Mouse (Mus musculus) lung, postnatal 0 days (tissue): ENCODE measurements around the gene Igfbp4.

Source experiments
- CTCF ChIP-seq: IDR thresholded peaks from 2 replicates; pipeline ENCODE4 v1.5.1; 2016; ENCODE audit warnings: antibody characterized with exemption, mild to moderate bottlenecking
- EP300 ChIP-seq: IDR thresholded peaks from 2 replicates; pipeline ENCODE4 v1.6.1; 2016; ENCODE audit warnings: antibody characterized with exemption, mild to moderate bottlenecking, control low read depth

DNA sequence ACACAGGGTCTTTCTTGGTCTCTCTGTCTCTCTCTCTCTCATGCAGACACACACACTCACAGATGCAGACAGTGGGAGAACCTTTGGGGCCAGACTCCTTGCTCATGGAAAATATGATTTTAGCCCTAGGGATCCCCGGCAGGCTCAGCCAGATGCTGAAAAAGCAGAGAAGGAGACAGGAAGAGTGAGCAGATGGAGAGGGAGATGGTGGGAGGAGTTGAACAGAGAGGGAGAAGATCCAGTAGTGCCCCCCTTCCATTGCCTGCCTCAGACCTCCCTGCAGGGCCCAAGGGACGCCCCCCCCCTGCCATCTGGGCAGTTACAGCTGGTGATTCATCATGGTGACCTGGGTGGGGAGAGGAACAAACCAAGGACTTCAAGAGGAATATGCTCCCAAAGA is 6.6 kb downstream of the Igfbp4 start:
- TF ChIP-seq CTCF (no peak), EP300 (no peak)
